ENCODE assay signal across 7 mouse cellular contexts in the genomic region with DNA sequence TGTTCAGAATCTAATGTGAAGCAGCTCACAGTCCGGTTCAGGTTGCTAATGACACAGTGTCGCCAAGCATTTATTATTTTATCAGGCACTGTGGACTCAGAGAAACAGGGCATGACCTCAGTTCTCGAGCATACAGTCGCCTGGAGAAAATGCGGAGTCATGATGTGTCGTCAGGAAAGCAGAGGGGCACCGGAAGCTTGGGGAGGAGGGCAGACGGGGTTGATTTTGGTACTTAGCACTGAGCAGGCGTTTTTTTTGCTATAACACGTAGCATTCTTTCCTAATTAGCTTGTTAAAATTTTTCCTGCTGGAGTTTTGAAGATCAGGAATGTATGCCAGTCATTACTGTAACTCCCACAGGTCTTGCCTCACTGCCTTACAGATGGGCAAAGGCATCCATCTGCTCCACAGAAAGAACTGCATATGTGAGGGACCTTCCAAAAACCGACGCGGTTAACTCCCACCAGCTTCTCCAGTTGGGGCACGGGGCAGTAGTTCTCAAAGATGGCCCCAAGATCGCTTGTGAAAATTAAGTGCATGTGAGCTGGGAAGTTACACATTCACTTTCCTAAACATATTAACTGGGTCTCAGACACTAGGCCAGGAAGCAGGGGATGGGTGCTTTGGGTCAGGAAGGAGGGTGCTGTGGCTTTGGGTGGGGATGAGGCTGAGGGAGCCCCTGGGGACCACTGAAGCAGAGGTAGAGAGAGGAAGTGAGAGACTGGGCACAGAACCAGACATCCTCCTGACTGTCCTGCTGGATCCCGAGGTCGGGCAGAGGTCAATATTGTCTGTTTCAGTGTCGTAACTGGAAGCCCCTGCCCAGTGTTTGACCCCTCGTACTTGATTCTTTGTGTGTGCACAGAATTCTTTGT. TPM values are rescaled to one million over a fixed set of nuclear protein-coding genes. Genes with fewer than 3 reads are reported as not detected.
A peak's percentile ranks its signal among the peaks of the same experiment; 100 is the strongest.
DNase-seq lines count a peak whose midpoint lies in the region; ATAC-seq and TF ChIP-seq lines count a peak whose summit lies in the region.

No protein-coding gene starts in this region.

- dilution Hi-C loops in CH12.LX (cut with MboI; ENCODE audit: extremely low pct_ligation_motif_present, extremely low pct_unique_long_range_greater_than_20kb, low sequenced_read_pairs), result no loop called here

- TF ChIP-seq EP300 in CH12.LX (IDR thresholded peaks at IDR 0.05; ENCODE audit: low read length), result peak; percentile 80

- peak overlapping the region; percentile 34 for H3K4me2 ChIP-seq in CH12.LX (ENCODE audit: insufficient read depth, low read depth, poor library complexity, severe bottlenecking)

- TF ChIP-seq CTCF in CH12.LX (conservative IDR thresholded peaks at IDR 0.05 in 1 of 2, IDR thresholded peaks at IDR 0.05 in 1 of 2; ENCODE audit: low read depth in 2 of 2, low read length in 2 of 2), result no peak

- TF ChIP-seq POLR2A in CH12.LX (IDR thresholded peaks at IDR 0.05; ENCODE audit: low read depth, low read length), result no peak

- DNase-seq in CH12.LX (ENCODE audit: extremely low read depth) (peak; percentile 65), MEL-GATA-1-ER (ENCODE audit: extremely low read depth, low read depth) (peak; percentile 53)
- peak; percentile 20 for DNase-seq in induced T-regulatory cell, adult 2 months (ENCODE audit: low read depth)
- DNase-seq in lung, postnatal 36 days, result peak; percentile 32
- DNase-seq in yolk sac, embryonic 10.5 days (ENCODE audit: low spot score), result peak; percentile 47
- DNase-seq in layer of hippocampus, adult 8-10 months (ENCODE audit: low spot score in 2 of 2), result no peak

- no peak for TF ChIP-seq RAD21 in CH12.LX (IDR thresholded peaks at IDR 0.05; ENCODE audit: low read depth, low read length)

- H3K4me3 ChIP-seq in CH12.LX (replicated peaks in 1 of 3; ENCODE audit: low read depth in 2 of 3, low read length in 2 of 3, poor library complexity in 1 of 3), result no peak overlapping the region

- H3K4me1 ChIP-seq in CH12.LX (ENCODE audit: control insufficient read depth in 1 of 2, insufficient read depth in 2 of 2), result peaks cover 0 to 44% of the 10 kb centered on the region in 2 experiments; a peak in 2 of 4 replicates

- H3K27me3 ChIP-seq in CH12.LX (replicated peaks), result no peaks in the 10 kb centered on the region

- ATAC-seq in erythroid progenitor cell, adult 5-6 weeks (replicated peaks; ENCODE audit: low FRiP score, poor library complexity, severe bottlenecking), result no peak

- peaks cover 10% of the 10 kb centered on the region for H3K9me3 ChIP-seq in CH12.LX (replicated peaks; ENCODE audit: low read length)

- no peaks in the 10 kb centered on the region for H3K36me3 ChIP-seq in CH12.LX (replicated peaks in 1 of 2; ENCODE audit: control insufficient read depth in 1 of 2, insufficient read depth in 1 of 2, low read length in 1 of 2)

- H3K27ac ChIP-seq in CH12.LX (ENCODE audit: insufficient read depth, low read depth), result no peak overlapping the region

- no peak overlapping the region for H3K9ac ChIP-seq in CH12.LX (ENCODE audit: insufficient read depth, low read depth)

- in situ Hi-C loops in CH12.LX (cut with MboI; ENCODE audit: low pct_ligation_motif_present, low pct_unique_long_range_greater_than_20kb, low sequenced_read_pairs), result no loop called here

- no peaks in the 10 kb centered on the region for H3K79me2 ChIP-seq in CH12.LX (replicated peaks; ENCODE audit: control insufficient read depth, extremely low read depth, insufficient read depth, poor library complexity, severe bottlenecking)

TF ChIP-seq in CH12.LX, 34 proteins besides CTCF, POLR2A, EP300 and RAD21:
- TF ChIP-seq MAX (IDR thresholded peaks at IDR 0.05; ENCODE audit: low read length) (no peak), ZNF384 (IDR thresholded peaks at IDR 0.05; ENCODE audit: low read depth, low read length) (no peak), MXI1 (IDR thresholded peaks at IDR 0.05; ENCODE audit: low read depth, low read length) (no peak), BHLHE40 (IDR thresholded peaks at IDR 0.05; ENCODE audit: low read depth, low read length) (peak; percentile 42), HCFC1 (IDR thresholded peaks at IDR 0.05; ENCODE audit: low read depth, low read length) (no peak), GABPA (IDR thresholded peaks at IDR 0.05; ENCODE audit: insufficient replicate concordance, low read depth, low read length) (no peak), IRF4 (IDR thresholded peaks at IDR 0.05; ENCODE audit: low read depth, low read length) (peak; percentile 74), ELF1 (IDR thresholded peaks at IDR 0.05; ENCODE audit: low read depth, low read length) (no peak), ETS1 (conservative IDR thresholded peaks at IDR 0.05; ENCODE audit: low read depth, low read length) (0 out of 2 replicates have a peak, but pooled peaks have one; percentile 11), PAX5 (IDR thresholded peaks at IDR 0.05; ENCODE audit: low read length) (no peak), MYC (IDR thresholded peaks at IDR 0.05; ENCODE audit: low read depth, low read length) (no peak), JUN (IDR thresholded peaks at IDR 0.05; ENCODE audit: insufficient read depth, low read depth, low read length) (no peak), UBTF (IDR thresholded peaks at IDR 0.05; ENCODE audit: low read depth, low read length) (no peak), TCF12 (IDR thresholded peaks at IDR 0.05; ENCODE audit: low read depth, low read length) (no peak), USF2 (conservative IDR thresholded peaks at IDR 0.05; ENCODE audit: low read depth, low read length) (no peak)
TF ChIP-seq in CH12.LX: peak in this region for 3.

RNA-seq across cellular contexts. Expression of gene Txnrd1, which starts 19.4 kb away (rescaled TPM):
- 92.1 and 106 TPM in 2 replicates for total RNA-seq in CH12.LX (2012; rRNA removed)
- total RNA-seq in CH12.LX (2014; rRNA removed), result 133 and 147 TPM in 2 replicates
- 254 and 256 TPM in 2 replicates for polyA plus RNA-seq in CH12.LX (2012; ENCODE audit: insufficient read length, low read depth)
- total RNA-seq in erythroid progenitor cell, adult 5-6 weeks (2015; ENCODE audit: low replicate concordance), result 26.7 and 38.1 TPM in 2 replicates
- total RNA-seq in erythroid progenitor cell, adult 5-6 weeks (2017; ENCODE audit: low replicate concordance), result 38.2 and 56.8 TPM in 2 replicates
- 10 to 100 TPM; 53.3 to 58.4 (median 56.1) TPM for total RNA-seq in layer of hippocampus, adult 8-10 months (2022)

RNA-seq across cellular contexts. Expression of gene Nfyb, which starts 50.4 kb away (rescaled TPM):
- total RNA-seq in CH12.LX (2012; rRNA removed) (26.6 and 27.2 TPM in 2 replicates), CH12.LX (2014; rRNA removed) (39.6 and 45.4 TPM in 2 replicates)
- 24.0 and 25.0 TPM in 2 replicates for polyA plus RNA-seq in CH12.LX (2012; ENCODE audit: insufficient read length, low read depth)
- total RNA-seq in erythroid progenitor cell, adult 5-6 weeks (2015; ENCODE audit: low replicate concordance), result 36.0 and 65.0 TPM in 2 replicates
- 81.4 and 122 TPM in 2 replicates for total RNA-seq in erythroid progenitor cell, adult 5-6 weeks (2017; ENCODE audit: low replicate concordance)
- 10 to 100 TPM; 58.1 to 69.3 (median 62.9) TPM for total RNA-seq in layer of hippocampus, adult 8-10 months (2022)

RNA-seq across cellular contexts. Expression of gene Eid3, which starts 52.1 kb away (rescaled TPM):
- 1.5 and 1.6 TPM in 2 replicates for total RNA-seq in CH12.LX (2012; rRNA removed)
- total RNA-seq in CH12.LX (2014; rRNA removed), result 1.4 and 1.7 TPM in 2 replicates
- polyA plus RNA-seq in CH12.LX (2012; ENCODE audit: insufficient read length, low read depth), result 3.5 and 4.0 TPM in 2 replicates
- 4.2 TPM in 1 of 2 replicates, not detected in the other for total RNA-seq in erythroid progenitor cell, adult 5-6 weeks (2015; ENCODE audit: low replicate concordance)
- total RNA-seq in erythroid progenitor cell, adult 5-6 weeks (2017; ENCODE audit: low replicate concordance), result 6.6 and 9.4 TPM in 2 replicates
- total RNA-seq in layer of hippocampus, adult 8-10 months (2022), result 1 to 10 TPM; 1.7 to 3.4 (median 2.6) TPM

Comparison
In these comparisons a context has a peak if more than half of its experiments do, and no peak if none do; other contexts are left out.
1. DNase-seq: peak in CH12.LX (single experiment), MEL-GATA-1-ER (single experiment), induced T-regulatory cell, adult 2 months (single experiment), lung, postnatal 36 days (single experiment) and yolk sac, embryonic 10.5 days (single experiment); none in layer of hippocampus, adult 8-10 months (0 of 2).